Mouse (Mus musculus) forebrain, postnatal 0 days (tissue): ENCODE measurements at regions not wholly inside any gene's neighbourhood (a gene's known extent, or its start where the extent isn't known, plus 50 kb on each side); places are given as distances from the start of the nearest gene placed in this dataset.
"Not testable (repeated sequence)": the region's sequence is repeated elsewhere in the genome, so short reads cannot be mapped to it uniquely, and the experiment has no call there.

Experiments
- ATAC-seq: fragments of 200-750 bp; cut with Nextera tagmentation; 2 replicates; pipeline ENCODE4 v1.8.0; 2017; ENCODE audit warnings: mild to moderate bottlenecking, moderate library complexity
- DNase-seq: peaks from one replicate; pipeline ENCODE4 v3.0.0-alpha.2; 2015
- H3K27ac ChIP-seq: fragments of 300-500 bp; sonication (generic); 2 replicates; pipeline ENCODE4 v1.5.1; 2014; ENCODE audit warnings: low read depth, mild to moderate bottlenecking, antibody characterized with exemption, low read length, moderate library complexity, mixed read lengths
- H3K27me3 ChIP-seq: fragments of 300-500 bp; sonication (generic); 2 replicates; pipeline ENCODE4 v1.6.1; 2014; ENCODE audit warnings: mild to moderate bottlenecking, low read length, mixed read lengths; ENCODE audit not compliant: insufficient read depth
- H3K36me3 ChIP-seq: fragments of 300-500 bp; sonication (generic); 2 replicates; pipeline ENCODE4 v1.6.1; 2014; ENCODE audit warnings: mild to moderate bottlenecking, moderate library complexity; ENCODE audit not compliant: insufficient read depth
- H3K4me1 ChIP-seq: fragments of 300-500 bp; sonication (generic); 2 replicates; pipeline ENCODE4 v1.6.1; 2014; ENCODE audit warnings: antibody characterized with exemption; ENCODE audit not compliant: insufficient read depth
- H3K4me2 ChIP-seq: fragments of 300-500 bp; sonication (generic); 2 replicates; pipeline ENCODE4 v1.6.1; 2014; ENCODE audit warnings: low read depth, mild to moderate bottlenecking, moderate library complexity
- H3K4me3 ChIP-seq: fragments of 300-500 bp; sonication (generic); 2 replicates; pipeline ENCODE4 v1.5.1; 2014; ENCODE audit warnings: low read depth, low read length, mixed read lengths
- H3K9ac ChIP-seq: fragments of 300-500 bp; sonication (generic); 2 replicates; pipeline ENCODE4 v1.6.1; 2014; ENCODE audit warnings: mild to moderate bottlenecking
- H3K9me3 ChIP-seq: fragments of 300-500 bp; sonication (generic); 2 replicates; pipeline ENCODE4 v1.6.1; 2016; ENCODE audit warnings: low read length
- CTCF ChIP-seq: sonication (generic); IDR thresholded peaks from 2 replicates; pipeline ENCODE4 v1.5.1; 2016; ENCODE audit warnings: antibody characterized with exemption, control low read depth, low read depth
- WGBS: fragments of 180-500 bp; shearing (Covaris S2); extraction: QIAGEN DNeasy Blood & Tissue Kit; methylation state at CpG from one replicate; pipeline ENCODE4 v1.1.7; 2014; 5-methylcytosine and 5-hydroxymethylcytosine counted together

- H3K27me3 ChIP-seq, ATAC-seq, H3K36me3 ChIP-seq, H3K4me3 ChIP-seq, H3K4me1 ChIP-seq, H3K27ac ChIP-seq, H3K9ac ChIP-seq, DNase-seq, H3K4me2 ChIP-seq, H3K9me3 ChIP-seq: not testable (repeated sequence)
- 95% methylated on average over 11 of the region's 11 CpGs for WGBS
Observed at GRCm38 (mm10) chr14:27562564-27562963, 54.3 kb upstream of the Ccdc66 start.

GRCm38 (mm10) chr14:27561974-27562373 is 53.7 kb upstream of the Ccdc66 start:
- not testable (repeated sequence) for DNase-seq, H3K4me3 ChIP-seq, H3K9ac ChIP-seq, H3K4me2 ChIP-seq, H3K27ac ChIP-seq, H3K27me3 ChIP-seq, H3K4me1 ChIP-seq, H3K36me3 ChIP-seq, ATAC-seq, H3K9me3 ChIP-seq
- 92% methylated on average over 9 of the region's 9 CpGs for WGBS

GRCm38 (mm10) chr14:27560434-27560833 is 52.2 kb upstream of the Ccdc66 start:
- Histone ChIP-seq H3K9ac (no peak overlapping the region), H3K4me3 (no peak overlapping the region), H3K36me3 (no peaks in the 10 kb centered on the region), H3K4me2 (no peak overlapping the region), H3K27ac (no peak overlapping the region), H3K4me1 (no peaks in the 10 kb centered on the region), H3K9me3 (no peaks in the 10 kb centered on the region), H3K27me3 (no peaks in the 10 kb centered on the region)
- no peak for ATAC-seq
- 47% methylated on average over 4 of the region's 4 CpGs for WGBS
- peak; percentile 39 for DNase-seq
- TF ChIP-seq CTCF, result peak; percentile 67

DNA sequence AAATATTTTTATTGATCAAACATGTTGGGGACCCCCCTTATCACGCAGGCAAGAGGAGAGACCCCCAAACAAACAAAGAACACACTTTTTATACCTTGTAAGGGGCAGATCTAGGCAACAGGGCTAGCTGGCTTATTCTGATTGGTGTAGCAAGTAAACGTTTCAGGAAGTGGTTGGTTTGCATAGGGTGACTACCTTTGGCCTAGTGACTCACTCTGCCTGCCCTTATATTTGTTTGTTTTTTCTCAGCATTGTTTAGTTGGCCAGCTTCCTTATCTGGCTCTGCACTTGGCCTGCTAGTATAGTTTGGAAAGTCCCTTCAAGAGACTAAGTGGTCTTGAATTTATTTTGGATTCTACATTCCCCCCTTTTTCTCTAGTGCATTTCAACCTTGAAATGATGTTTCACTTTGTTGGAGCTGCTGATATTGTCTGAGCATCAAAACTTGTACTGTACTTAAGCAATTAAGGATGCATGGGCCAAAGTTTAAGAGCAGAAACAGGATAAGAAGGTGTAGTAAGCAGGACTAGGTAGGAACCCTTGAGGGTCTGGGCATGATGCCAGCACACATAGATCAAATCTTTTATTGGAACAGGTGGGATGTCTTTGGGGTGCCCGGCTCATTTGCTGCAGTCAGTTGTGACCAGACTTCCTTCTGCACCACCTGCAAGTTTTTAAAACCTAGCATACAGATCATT is 50.7 kb upstream of the Ccdc66 start:
- Histone ChIP-seq H3K9me3 (no peaks in the 10 kb centered on the region), H3K27ac (no peak overlapping the region), H3K9ac (no peak overlapping the region), H3K4me1 (no peaks in the 10 kb centered on the region), H3K36me3 (no peaks in the 10 kb centered on the region), H3K4me3 (no peak overlapping the region), H3K27me3 (no peaks in the 10 kb centered on the region), H3K4me2 (no peak overlapping the region)
- DNase-seq (no peak), ATAC-seq (no peak)
- no peak for TF ChIP-seq CTCF
- WGBS, result 70% methylated on average over 3 of the region's 3 CpGs
